Mouse (Mus musculus): Measurements from ENCODE around the gene Tmem41b. TPM values are rescaled to one million over a fixed set of nuclear protein-coding genes. Genes with fewer than 3 reads are reported as not detected.

Tmem41b gene
- polyA plus RNA-seq, 1 experiment from 2014 or later = 74.6 TPM

GRCm38 (mm10) chr7:109957996-109958789, 28.5 kb downstream of the Tmem41b start:
- H3K27ac ChIP-seq (replicated peaks) = no peak overlapping the region

DNA sequence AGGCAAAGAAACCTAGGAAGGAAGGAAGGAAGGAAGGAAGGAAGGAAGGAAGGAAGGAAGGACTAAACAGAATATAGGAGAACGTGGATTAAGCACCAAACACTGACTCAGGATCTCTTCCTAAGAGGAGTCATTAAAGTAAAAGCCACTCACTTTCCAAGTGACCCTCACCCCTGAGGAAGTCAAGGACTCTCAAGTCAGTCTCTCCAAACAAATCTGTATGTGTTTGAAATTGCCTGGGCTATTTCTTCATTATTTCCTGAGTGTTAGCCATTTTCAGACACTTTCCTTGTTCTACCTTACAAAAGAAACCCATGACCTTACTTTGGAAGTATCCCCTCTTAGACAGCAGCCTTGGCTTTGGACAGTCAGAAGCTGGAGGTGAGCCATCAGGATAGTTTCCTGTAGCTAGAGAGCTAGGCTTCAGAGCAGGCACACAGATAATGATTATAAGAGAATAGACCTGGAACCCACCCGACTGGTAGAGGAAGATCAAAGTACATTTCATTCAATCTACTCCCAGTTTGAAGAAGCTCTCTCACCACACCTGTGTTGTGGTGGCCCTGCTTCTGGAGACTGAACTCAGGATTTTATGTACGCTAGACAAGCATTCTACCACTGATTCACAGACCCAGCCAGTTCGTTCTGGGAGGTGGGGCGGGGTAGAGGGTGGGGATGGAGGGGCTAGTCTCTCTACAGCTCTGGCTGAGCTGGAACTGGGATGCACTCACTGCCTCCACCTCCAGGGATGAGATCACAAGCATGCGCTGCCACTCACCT, 31.9 kb downstream of the Tmem41b start:
- Histone ChIP-seq H3K9me3 (no peaks in the 10 kb centered on the region), H3K27me3 (no peaks in the 10 kb centered on the region), H3K36me3 (no peaks in the 10 kb centered on the region), H3K27ac (replicated peaks) (no peak overlapping the region), H3K4me3 (no peak overlapping the region), H3K4me1 (peaks cover 23% of the 10 kb centered on the region), H3K4me2 (replicated peaks) (no peak overlapping the region), H3K9ac (replicated peaks) (no peak overlapping the region)
- WGBS = 70% methylated on average over 6 of the region's 6 CpGs
- no peak for ATAC-seq (ENCODE audit: low FRiP score, low read depth)

More at GRCm38 (mm10) chr7:109957996-109958789, 28.5 kb downstream of the Tmem41b start:
- Histone ChIP-seq H3K4me3 (peak overlapping the region; percentile 95), H3K27me3 (no peaks in the 10 kb centered on the region), H3K4me2 (replicated peaks) (peak overlapping the region; percentile 73), H3K4me1 (peaks cover 30% of the 10 kb centered on the region), H3K9me3 (no peaks in the 10 kb centered on the region), H3K36me3 (no peaks in the 10 kb centered on the region), H3K9ac (replicated peaks) (peak overlapping the region; percentile 95; the same call in 1 of the 2 replicates)
- 78% methylated on average over 8 of the region's 8 CpGs for WGBS
- ATAC-seq (ENCODE audit: low FRiP score, low read depth) = no peak

- H3K27me3 ChIP-seq = no peaks in the 10 kb centered on the region
- no peak overlapping the region for H3K4me3 ChIP-seq
- no peak for ATAC-seq (ENCODE audit: low FRiP score, low read depth)
- no peak overlapping the region for H3K9ac ChIP-seq (replicated peaks)
- no peak overlapping the region for H3K27ac ChIP-seq (replicated peaks)
- 86% methylated on average over 4 of the region's 4 CpGs for WGBS
- H3K4me1 ChIP-seq = 0 out of 2 replicates have a peak, but pooled peaks cover 5% of the 10 kb centered on the region
- no peaks in the 10 kb centered on the region for H3K9me3 ChIP-seq
- no peaks in the 10 kb centered on the region for H3K36me3 ChIP-seq
- no peak overlapping the region for H3K4me2 ChIP-seq (replicated peaks)
Observed at GRCm38 (mm10) chr7:109951297-109951696, 35.4 kb downstream of the Tmem41b start.

- H3K9ac ChIP-seq (replicated peaks) = no peak overlapping the region
- no peaks in the 10 kb centered on the region; the same call in 1 of the 2 replicates for H3K4me1 ChIP-seq
- no peak for ATAC-seq (ENCODE audit: low FRiP score, low read depth)
- H3K27ac ChIP-seq (replicated peaks) = no peak overlapping the region
- no peaks in the 10 kb centered on the region for H3K27me3 ChIP-seq
- H3K36me3 ChIP-seq = 0 out of 2 replicates have a peak, but pooled peaks cover 6% of the 10 kb centered on the region
- H3K9me3 ChIP-seq = no peaks in the 10 kb centered on the region
- H3K4me3 ChIP-seq = no peak overlapping the region
- no peak overlapping the region for H3K4me2 ChIP-seq (replicated peaks)
- 63% methylated on average over 6 of the region's 6 CpGs for WGBS
Observed at GRCm38 (mm10) chr7:109944421-109945034, 42.2 kb downstream of the Tmem41b start.

DNA sequence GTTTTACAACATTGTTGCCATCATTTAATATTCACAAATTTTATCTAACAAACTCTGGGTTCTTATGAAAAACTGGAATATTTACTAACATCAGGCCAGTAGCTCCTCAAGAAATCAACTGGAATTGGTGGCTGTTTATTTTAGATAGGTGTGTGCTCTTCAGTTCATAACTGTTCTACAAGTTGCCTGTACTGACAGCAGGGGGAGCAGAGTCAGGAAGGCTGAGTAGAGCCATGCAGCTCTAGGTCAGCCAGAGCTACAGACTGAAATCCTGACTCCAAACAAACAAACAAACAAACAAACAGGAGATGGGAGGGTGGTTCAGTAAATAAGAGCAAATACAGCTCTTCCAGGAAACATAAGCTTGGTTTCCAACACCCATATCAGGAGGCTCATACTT, 57.1 kb downstream of the Tmem41b start:
- Histone ChIP-seq H3K9me3 (no peaks in the 10 kb centered on the region), H3K27ac (replicated peaks) (no peak overlapping the region), H3K36me3 (peaks cover 43% of the 10 kb centered on the region), H3K9ac (replicated peaks) (no peak overlapping the region), H3K4me3 (no peak overlapping the region), H3K4me1 (peaks cover 8% of the 10 kb centered on the region; the same call in 1 of the 2 replicates), H3K4me2 (replicated peaks) (no peak overlapping the region), H3K27me3 (no peaks in the 10 kb centered on the region)
- ATAC-seq (ENCODE audit: low FRiP score, low read depth) = no peak

- Histone ChIP-seq H3K27me3 (no peaks in the 10 kb centered on the region), H3K4me1 (peaks cover 8% of the 10 kb centered on the region; the same call in 1 of the 2 replicates), H3K36me3 (peaks cover 41% of the 10 kb centered on the region), H3K9ac (replicated peaks) (no peak overlapping the region), H3K9me3 (no peaks in the 10 kb centered on the region), H3K4me2 (replicated peaks) (no peak overlapping the region), H3K27ac (replicated peaks) (no peak overlapping the region), H3K4me3 (no peak overlapping the region)
- 91% methylated on average over 6 of the region's 6 CpGs for WGBS
- ATAC-seq (ENCODE audit: low FRiP score, low read depth) = no peak
Observed at GRCm38 (mm10) chr7:109928365-109928764, 58.4 kb downstream of the Tmem41b start.

- 93% methylated on average over 2 of the region's 2 CpGs for WGBS
- H3K4me1 ChIP-seq = peaks cover 8% of the 10 kb centered on the region; the same call in 1 of the 2 replicates
- ATAC-seq (ENCODE audit: low FRiP score, low read depth) = no peak
Observed at GRCm38 (mm10) chr7:109924965-109925364, 61.8 kb downstream of the Tmem41b start.

DNA sequence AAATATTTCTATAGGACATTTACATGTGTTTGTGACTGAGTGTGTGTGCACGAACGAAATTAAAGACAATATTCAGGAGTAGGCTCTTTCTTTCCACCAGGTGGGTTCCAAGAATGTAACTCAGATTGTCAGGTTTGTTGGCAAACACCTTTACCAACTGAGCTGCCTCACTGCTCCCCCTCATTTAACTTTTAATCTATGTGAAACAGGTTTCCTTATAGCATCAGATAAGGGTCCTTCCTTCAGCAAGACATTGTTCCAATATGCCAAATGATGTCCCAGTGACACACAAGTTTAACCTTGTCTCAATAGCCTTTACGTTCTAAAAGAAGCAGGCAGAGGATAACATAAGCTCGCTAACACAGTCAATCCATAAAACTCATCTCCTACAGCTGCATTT, 63.8 kb downstream of the Tmem41b start:
- WGBS = 95% methylated on average over 4 of the region's 4 CpGs
- H3K36me3 ChIP-seq = peaks cover 75% of the 10 kb centered on the region

More at GRCm38 (mm10) chr7:109924965-109925364, 61.8 kb downstream of the Tmem41b start:
- H3K4me3 ChIP-seq = no peak overlapping the region
- no peak overlapping the region for H3K9ac ChIP-seq (replicated peaks)
- H3K9me3 ChIP-seq = no peaks in the 10 kb centered on the region
- H3K36me3 ChIP-seq = peaks cover 55% of the 10 kb centered on the region
- no peak overlapping the region for H3K27ac ChIP-seq (replicated peaks)
- no peaks in the 10 kb centered on the region for H3K27me3 ChIP-seq
- H3K4me2 ChIP-seq (replicated peaks) = no peak overlapping the region

More for the DNA sequence above, 63.8 kb downstream of the Tmem41b start:
- H3K9me3 ChIP-seq = no peaks in the 10 kb centered on the region
- no peak overlapping the region for H3K4me2 ChIP-seq (replicated peaks)
- H3K4me1 ChIP-seq = peaks cover 8% of the 10 kb centered on the region; the same call in 1 of the 2 replicates
- H3K4me3 ChIP-seq = no peak overlapping the region
- H3K27ac ChIP-seq (replicated peaks) = no peak overlapping the region
- ATAC-seq (ENCODE audit: low FRiP score, low read depth) = no peak
- H3K9ac ChIP-seq (replicated peaks) = no peak overlapping the region
- H3K27me3 ChIP-seq = no peaks in the 10 kb centered on the region

Other genes starting within 250 kb of the Tmem41b start
- gene Tmem9b, start 234.1 kb downstream of the Tmem41b start, polyA plus RNA-seq (2016; fragmentation: Nextera tagmentation; extraction: Ambion mirVana) = 62.3 and 64.5 TPM in 2 replicates
- gene Nrip3, start 204.9 kb downstream of the Tmem41b start, polyA plus RNA-seq (2016; fragmentation: Nextera tagmentation; extraction: Ambion mirVana) = 1.8 and 1.9 TPM in 2 replicates
- gene Scube2, start 121.2 kb downstream of the Tmem41b start, polyA plus RNA-seq (2016; fragmentation: Nextera tagmentation; extraction: Ambion mirVana) = 1.7 and 4.7 TPM in 2 replicates
- 51.8 and 53.1 TPM in 2 replicates for gene Dennd5a, start 26.5 kb downstream of the Tmem41b start, polyA plus RNA-seq (2016; fragmentation: Nextera tagmentation; extraction: Ambion mirVana)
- gene Ipo7, start 31.3 kb upstream of the Tmem41b start, polyA plus RNA-seq (2016; fragmentation: Nextera tagmentation; extraction: Ambion mirVana) = 49.7 and 51.8 TPM in 2 replicates
- gene Zfp143, start 74.3 kb upstream of the Tmem41b start, polyA plus RNA-seq (2016; fragmentation: Nextera tagmentation; extraction: Ambion mirVana) = 28.0 and 31.3 TPM in 2 replicates
- gene Wee1, start 135.1 kb upstream of the Tmem41b start, polyA plus RNA-seq (2016; fragmentation: Nextera tagmentation; extraction: Ambion mirVana) = 31.4 and 32.7 TPM in 2 replicates
- gene Swap70, start 234.8 kb upstream of the Tmem41b start, polyA plus RNA-seq (2016; fragmentation: Nextera tagmentation; extraction: Ambion mirVana) = 17.0 and 19.2 TPM in 2 replicates